Mouse (Mus musculus) inflammation-experienced regulatory T-cells, adult 6 months (primary cell): Measurements from ENCODE around the gene Dlgap5. TPM values are rescaled to one million over a fixed set of nuclear protein-coding genes. Genes with fewer than 3 reads are reported as not detected.
"Not testable (repeated sequence)": the region's sequence is repeated elsewhere in the genome, so short reads cannot be mapped to it uniquely, and the experiment has no call there.

ENCODE experiments used
- ATAC-seq: one replicate; pipeline ENCODE4 v1.8.0; 2017
- polyA plus RNA-seq, 3 experiments: library from polyadenylated mRNA; unstranded; fragments of 100-300 nt; shearing (Covaris generic); gene quantifications; one replicate each; pipeline ENCODE4 v1.2.1; 2017

The Dlgap5 gene
- 10 to 100 TPM in 2 of 3 experiments, 1 to 10 TPM in 1; 9.9 to 33.6 (median 14.7) TPM for polyA plus RNA-seq

DNA sequence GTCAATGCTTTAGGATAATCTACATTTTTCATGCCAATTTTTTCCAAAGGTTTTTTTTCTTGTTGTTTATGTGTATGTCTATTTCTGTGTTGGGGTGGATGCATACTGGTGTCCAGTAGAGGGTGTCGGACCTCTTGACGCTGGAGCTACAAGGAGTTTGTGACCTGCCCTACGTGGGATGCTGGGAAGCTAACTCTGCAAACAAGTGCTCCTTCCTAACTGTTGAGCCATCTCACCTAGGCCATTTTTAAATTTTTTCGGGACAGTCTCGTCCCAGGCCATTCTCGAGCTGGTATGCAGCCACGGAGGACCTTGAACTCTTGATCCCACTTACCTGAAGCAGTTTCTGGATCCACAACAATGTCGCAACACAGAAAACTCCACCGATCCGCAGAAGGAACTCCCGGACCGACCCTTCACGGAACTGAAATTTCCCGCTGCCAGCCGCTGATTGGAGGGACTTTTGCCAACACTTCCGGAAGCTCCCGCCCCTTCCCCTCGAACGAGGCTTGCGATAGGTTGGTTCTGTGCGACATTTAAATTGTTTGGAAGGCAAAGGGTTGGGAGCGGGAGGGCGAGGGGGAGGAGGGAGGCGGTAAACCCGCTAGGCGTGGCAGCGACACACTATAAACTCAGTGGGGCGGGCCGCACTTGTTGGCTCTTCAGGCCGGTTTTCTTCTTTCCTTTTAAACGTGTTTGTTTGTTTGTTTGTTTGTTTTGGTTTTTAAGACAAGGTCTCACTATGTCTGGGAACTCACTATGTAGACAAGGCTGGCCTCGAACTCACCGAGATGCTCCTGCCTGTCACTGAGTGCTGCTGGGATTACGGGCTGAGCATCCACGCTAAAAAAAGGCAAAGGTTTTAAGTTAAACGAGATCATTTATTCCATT lies at the start of gene Dlgap5:
Gene Dlgap5 (minus strand): TSS at position 633 of the 891 bp plus-strand sequence.
- peak; percentile 99 for ATAC-seq

DNA sequence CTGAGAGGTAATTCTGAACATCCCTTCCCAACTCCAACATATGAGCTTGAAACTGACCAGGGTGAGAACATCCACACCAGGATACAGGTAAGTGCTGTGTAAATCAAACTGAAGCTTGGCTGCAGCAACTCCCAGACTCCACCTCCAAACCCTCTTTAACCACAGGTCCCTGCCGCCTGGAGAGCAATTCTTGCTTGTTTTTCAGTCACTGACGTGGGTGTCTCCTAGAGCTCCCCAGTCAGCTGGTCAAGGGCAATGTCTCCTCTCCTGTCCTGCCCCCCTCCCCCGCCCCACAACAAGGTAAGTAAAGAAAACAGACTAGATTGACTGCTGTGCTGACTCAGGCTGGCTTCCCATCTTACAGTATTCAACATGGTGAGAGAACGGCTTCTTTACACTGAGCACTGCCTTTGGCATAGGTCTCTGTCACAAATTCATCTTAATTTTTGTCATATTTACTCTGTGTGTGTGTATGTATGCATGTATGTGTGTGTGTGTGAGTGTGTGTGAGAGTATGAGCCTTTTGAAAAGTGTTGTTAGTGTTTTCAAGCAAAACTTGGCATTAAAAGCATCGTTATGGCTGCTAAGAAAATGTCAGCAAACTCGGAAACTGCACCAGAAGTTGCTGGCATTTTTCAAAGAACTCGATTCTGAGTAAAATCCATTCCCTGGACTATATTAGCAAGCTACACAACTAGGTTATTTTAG lies 47.4 kb upstream of the Dlgap5 start:
- ATAC-seq: no peak

DNA sequence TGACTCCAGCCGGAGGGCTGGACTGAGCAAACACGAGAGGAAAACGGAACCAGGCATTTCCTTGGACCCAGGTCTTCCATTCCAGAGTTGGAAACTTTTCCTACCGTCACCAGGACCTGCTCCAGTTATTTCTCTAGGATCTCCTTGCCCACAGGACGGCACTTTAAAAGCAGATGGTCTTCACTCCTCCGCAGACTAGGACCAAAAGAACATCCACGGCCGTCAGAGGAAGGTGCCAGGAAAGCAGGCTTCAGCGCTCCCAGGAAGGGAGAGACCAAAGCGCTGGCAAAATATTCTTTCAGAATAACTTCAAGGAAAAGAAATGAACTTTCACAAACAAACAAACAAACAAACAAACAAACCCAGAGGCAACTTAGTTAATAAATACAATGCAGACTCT lies 46.2 kb upstream of the Dlgap5 start:
- no peak for ATAC-seq

DNA sequence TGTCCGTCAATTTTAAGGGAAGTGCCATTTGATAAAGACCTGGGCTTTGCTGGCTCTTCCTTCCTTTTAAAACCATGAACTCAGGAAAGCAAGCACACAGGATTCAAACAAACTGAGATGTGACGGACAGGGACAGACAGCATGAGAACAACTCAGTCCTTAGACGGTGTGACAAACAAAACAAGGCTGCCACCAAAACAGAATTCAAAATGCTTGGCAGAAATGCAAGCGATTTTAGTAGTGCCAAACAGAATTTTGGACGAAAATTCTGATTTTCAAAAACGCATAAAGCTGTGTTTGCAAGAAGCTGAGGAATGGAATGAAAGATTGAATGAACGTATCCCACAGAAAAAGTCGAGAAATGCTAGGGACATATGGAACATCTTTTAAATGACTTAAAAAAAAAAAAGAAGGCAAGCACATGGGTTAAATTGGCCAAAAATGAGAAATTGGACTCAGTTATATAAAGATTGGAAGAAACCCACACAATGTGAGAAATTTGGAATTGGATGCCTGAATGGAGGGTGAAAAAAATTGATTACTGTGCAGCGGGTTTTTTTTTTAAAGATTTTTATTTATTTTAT lies 44.8 kb upstream of the Dlgap5 start:
- ATAC-seq: no peak

DNA sequence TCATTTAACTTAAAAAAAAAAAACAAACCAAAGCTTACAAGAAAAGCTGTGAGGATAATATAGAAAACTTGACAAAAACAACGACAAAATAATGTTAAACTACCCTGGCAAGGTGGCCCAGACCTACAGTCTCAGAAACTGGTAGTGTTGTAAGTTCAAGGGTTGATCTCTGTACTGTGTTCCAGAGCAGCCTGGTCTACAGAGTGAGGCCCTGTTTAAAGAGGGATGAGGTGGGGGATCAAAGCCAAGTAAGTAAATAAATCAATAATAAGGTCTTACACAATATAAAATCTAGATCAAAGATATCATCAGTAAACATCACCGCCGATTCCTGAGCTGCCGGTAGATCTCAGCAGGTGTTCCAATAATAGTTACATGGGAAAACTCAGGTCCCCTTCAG lies 44.2 kb upstream of the Dlgap5 start:
- no peak for ATAC-seq

DNA sequence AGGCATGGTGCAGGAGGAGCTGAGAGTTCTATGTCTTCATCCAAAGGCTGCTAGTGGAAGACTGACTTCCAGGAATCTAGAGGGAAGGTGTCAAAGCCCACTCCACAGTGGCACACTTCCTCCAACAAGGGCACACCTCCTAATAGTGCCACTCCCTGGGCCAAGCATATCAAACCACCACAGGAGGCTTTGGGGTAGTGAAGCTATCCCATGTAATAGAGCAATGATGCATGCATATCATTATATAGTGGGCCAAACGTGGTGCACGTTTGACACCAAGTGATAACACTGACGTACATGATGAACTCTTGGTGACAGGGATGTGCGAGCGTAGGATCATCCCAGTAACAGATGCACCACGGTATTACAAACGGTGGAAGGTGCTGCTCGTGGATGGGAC lies 43.8 kb upstream of the Dlgap5 start:
- ATAC-seq: no peak

DNA sequence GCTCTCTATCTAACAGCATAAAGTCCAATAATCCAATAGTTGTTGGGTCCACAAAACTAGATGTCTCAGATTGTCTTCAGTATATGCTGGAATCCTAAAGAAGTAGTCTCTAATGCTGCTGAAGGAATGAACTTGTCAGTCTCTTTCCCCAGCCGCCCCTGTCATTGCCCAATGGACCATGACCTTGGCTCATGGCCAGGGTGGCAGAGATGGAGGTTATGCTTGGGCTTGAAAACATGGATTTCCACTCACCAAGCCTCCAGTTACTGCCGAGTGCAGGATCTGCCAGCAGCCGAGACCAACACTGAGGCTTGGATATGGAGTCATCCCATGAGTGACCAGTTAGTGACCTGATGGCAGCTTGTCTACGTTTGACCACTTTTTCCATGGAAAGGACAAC lies 41.3 kb upstream of the Dlgap5 start:
- no peak for ATAC-seq

DNA sequence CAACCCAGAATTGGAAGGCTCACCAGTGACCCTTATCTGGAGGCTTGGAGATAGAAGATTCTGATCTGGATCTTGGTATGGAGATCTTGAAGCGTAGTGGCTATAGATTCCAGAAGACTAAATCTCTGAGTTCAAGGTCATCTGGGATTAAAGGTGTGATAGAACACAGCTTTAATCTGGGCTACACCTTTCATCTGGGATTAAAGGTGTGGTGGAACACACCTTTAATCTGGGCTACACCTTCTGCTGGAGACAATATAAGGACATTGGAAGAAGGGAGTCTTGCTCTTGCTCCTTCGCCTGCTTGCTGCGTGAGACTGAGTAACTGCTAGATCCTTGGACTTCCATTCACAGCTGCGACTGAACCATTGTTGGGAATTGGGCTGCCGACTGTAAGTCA lies 31.9 kb upstream of the Dlgap5 start, which contains the start of gene Fbxo34:
Gene Fbxo34 (plus strand): TSS at position 301 of the 400 bp plus-strand sequence.
- not testable (repeated sequence) for ATAC-seq

DNA sequence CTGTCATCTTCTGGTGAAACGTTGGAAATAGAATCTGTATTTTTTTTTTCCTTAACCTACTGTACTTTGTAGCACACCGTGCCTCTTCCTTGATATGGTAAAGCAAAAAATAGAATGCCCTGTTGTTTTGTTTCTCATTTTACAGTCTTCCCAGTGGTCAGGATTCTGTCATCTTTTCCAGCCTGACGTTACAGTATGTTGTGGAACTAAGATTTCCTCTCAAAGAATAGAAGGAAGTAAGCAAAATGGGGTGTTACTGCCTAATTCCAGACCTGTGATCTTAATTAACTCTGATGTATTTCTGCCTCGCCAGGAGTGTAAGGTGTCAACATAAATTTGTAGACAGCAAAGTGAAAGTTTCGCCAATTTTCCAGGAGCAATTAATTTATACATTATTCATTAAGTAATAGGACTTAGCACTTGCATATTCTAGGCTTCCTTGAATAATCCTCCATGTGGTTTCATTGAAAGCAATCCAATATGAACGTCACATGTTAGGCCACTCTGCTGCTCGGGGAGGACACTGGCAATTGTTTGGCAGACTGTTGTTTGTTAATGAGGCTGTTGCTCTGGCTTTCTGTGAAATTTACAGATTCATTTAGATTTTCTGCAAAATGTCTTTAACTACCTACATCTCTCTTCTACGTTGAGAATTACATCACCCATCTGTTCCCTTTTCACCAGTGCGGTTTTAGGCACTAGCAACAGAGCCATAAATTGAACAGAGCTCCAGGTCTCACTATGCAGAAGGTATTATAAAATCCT lies 27.3 kb upstream of the Dlgap5 start:
- ATAC-seq: no peak

DNA sequence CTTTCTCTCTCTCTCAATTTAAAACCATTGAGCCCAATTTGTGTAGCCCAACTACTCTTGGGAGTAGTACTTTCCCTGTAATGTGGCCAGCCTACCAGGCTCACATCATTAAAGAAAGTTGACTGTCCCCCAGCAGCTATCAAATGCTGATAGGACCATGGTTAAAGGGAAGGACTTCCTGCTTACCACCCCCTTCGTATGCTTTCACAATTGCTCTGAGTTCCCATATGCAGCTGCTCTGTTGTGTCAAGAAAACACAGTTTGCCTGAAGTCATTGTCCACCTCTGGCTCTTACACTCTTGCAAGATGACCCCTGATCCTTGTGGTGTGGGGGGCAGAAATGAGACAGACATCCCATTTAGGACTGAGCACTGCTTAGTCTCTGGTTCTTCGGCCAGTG lies 26.7 kb upstream of the Dlgap5 start:
- ATAC-seq: no peak

DNA sequence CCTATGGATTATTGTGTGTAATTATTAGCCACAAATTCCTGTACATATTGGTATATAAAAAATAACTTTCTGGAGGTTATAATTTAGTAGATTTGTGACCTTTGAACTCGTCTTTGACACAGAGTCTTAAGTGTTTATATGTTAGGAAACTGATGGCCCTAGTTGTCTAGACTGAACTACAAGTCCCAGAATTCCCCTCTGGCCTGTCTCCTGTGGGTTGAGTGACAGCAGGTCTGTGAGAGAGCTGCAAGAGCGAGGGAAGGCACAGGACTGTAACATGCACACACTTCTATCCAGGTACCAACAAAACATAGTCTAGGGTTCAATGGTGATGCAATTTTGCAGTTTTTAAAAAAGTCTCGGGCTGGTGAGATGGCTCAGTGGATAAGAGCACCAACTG lies 20.7 kb upstream of the Dlgap5 start:
- ATAC-seq: no peak

DNA sequence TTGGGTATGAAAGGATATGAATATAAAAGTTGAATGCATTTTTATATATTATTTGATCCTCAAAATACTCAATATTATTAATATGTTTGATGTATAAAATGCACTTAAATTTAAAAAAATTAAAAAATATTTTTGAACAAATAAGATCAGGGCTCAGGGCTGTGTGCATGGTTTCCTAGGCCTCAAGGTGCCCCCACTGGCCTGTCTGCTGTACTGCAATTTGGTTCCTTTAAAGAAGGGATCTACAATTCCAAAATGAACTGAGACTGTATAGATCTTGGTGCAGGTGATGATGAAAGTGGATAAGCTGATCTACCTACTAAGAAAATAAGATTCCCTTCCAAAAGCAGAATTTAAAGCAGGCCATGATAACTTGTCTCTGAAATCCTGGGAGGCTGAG lies 14.8 kb upstream of the Dlgap5 start:
- peak; percentile 50 for ATAC-seq

DNA sequence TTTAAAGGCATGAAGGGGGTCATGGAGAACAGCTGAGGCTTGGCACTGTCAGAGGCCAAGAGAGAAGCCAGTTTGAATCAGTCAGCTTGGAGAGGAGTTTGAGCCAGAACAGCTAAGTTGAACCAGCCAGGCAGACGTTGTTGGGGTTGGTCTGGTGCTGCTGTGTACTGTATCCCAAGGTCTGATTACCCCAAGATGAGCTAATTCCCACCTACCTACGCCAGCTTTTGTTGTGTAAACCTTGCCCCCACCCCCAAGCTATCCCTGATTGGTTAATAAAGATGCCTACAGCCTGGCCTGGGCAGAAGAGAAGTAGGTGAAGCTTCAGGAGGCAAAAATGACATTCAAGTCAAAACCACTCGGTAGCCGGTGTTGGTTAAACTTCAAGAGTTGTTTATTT lies 4.3 kb upstream of the Dlgap5 start:
- ATAC-seq: no peak

DNA sequence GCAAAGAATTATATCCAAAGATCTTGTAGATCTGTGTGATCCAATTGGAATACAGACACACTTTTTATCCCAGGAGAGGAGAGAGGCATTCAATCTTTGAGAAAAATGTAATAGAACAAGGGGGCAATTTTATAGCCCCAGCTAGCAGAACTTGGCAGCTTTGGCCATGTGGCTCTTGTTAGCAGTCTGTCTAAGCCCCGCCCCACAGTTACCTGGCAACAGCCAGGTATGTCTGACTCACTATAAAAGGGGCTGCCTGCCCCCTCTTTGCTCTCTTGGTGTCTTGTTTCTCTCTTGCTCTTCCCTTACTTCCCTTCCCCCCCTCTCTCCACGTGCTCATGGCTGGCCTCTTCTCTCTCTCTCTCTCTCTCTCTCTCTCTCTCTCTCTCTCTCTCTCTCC lies 3.4 kb upstream of the Dlgap5 start:
- ATAC-seq: no peak

DNA sequence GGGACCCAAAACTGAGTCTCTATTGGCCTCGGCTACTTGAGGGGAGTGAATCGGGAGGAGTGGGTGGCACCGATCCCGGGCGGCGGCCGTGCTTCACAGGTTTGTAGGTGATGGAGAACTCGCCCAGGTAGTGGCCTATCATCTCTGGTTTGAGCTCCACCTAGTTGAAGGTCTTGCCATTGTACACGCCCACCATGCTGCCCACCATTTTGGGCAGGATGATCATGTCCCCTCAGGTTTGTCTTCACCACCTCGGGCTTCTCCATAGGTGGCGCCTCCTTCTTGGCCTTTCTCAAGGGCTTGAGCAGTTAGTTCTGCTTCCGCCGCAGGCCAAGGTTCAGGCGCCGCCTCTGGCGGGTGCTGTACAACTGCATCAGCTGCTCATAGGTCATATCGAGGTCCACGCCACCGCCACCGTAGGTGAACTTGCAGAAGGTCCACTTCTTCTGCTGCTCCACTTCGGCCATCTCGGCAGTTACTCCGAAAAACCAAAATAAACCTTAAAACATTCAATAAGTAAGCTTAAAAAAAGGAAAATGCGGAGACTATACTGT lies 1.6 kb upstream of the Dlgap5 start:
- no peak for ATAC-seq

DNA sequence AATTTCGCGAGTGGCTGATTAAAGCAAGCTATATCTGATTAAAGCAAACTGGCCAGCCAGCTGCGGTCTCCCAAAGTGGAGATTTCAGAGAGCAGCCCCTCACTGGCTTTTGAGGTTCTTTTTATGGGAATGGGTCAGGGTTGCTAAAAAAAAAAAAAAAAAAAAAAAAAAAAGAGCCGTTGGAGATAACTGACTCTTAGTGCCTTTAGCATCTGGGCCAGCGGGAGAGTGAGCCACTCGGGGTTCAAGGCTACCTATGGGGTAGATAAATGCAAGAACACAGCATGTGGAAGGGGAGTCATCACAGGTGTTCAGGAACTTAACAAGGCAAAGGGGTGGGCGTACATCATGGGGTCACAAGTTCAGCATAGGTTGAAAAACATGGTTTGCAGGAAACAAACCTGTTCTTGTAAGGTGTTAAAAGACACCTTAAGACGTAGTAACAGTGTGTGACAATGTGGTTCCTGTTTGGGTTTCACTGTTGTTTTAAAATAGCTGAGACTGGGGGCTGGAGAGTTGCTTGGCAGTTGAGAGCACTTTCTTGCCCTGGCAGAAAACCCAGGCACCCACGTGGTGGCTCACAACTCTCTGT lies 923 bp upstream of the Dlgap5 start:
- no peak for ATAC-seq

DNA sequence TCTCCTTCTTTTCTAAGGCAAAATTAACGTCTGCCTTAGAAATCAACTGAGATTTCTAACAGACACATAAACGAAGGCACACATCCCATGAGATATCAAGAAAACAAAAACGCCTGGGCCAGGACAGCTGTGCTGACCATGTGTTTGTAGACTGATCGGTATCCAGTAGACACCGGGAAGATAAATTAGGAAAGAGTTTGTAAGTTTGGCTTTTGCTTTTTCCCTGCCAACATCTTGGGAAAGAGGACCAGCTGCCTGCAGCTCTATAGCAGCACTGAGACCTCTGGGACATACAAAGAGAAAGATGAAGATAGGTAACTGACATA lies 422 bp upstream of the Dlgap5 start:
- ATAC-seq: no peak

DNA sequence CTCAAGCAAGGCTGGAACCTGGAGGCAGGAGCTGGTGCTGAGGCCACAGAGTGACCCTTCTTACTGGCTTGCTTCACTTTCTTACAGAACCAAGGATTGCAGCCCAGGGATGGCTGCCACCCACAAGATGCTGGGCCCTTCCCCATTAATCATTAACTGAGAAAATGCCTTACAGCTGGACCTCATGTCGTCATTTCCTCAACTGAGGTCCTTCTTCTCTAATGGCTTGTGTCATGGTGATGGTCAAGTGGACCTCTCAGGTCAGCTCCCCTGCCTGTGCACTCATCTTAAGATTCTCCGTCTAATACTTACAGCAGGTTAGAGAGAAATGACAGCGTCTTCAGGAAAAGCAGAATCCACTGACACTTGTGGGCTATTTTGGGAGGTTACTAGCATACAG lies 861 bp downstream of the Dlgap5 start:
- ATAC-seq: no peak

DNA sequence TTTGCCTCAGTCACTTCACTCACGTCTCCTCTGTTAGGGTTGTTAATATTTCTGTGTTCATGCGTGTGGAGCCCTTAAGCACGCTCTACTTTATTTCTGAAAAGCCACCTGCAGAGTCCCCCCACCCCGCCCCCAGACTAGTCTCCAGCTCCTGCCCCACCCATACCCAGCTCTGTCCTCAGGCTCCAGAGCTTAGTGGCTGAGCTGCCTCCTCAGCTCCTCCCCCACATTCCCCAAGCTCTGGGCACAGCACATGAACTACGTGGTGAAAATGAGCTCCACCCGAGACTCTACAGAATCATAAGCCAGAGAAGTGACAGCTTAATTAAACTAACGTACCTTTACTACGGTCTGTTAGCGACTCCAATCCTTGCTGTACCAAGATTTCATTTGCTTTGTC lies 12.2 kb downstream of the Dlgap5 start:
- no peak for ATAC-seq

DNA sequence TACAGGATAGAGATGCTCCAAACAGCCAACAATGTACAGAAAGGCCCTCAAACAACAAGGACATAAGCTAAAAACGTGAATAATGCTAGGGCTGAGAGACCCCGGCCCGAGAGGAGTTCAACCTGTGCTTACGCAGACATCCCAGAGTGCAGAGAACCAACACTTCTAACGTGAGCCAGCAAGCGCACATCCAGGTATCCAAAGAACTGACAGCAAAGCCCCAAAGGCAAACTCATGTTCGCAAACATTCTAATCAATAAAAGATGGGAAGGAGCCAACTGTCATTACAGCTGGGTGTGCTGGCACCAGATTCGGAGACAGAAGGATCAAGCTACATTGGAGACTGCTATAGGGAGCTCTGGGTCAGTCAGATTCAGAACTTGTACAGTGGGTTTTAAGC lies 15.5 kb downstream of the Dlgap5 start:
- ATAC-seq: no peak

DNA sequence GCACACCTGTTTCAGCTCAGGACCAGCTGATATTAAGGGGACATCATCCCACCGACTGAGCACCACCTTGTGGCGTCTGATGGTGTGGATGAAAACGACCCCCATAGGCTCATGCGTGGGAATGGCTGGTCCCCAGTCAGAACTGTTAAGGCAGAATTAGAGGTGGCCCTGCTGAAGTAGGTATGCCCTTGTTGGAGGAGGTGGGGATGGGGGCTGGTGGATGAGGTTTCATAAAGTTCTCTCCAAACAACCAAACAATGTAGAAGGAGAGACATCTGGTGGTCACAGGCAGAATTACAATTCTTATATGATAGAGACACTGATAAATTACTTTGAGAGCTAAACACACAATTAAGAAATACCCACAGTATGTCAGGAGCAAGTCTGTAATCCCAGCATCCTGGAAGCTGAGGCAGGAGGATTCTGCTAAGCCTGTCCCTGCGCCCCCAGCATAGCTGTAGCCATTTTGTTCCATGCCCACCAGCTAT lies 22.0 kb downstream of the Dlgap5 start:
- ATAC-seq: peak; percentile 41

DNA sequence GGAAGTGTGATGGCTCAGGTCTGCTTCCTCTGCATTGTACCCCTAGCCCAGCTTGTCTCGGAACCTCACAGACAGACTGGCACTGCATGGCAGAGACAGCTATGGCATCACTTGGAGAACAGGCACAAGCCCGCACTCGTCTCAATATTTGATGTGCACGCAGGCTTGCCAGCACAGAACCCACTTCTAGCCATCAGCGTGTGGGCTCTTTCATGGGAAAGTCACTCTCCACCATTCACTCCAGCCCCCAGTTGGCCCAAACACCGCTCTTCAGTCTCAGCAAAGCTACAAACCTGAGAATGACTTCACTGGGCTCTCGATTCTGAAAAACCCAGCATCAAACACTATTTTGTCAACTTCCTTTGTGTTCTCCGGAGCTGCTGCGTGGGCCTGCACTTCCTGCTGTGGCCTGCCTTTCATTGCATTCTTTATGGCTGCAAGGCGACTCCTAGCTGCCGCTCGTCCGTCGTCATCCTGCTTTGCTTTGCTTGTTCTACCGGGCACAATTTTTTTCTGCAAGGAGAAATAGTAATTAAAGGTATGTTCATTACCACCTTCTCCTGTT lies 22.7 kb downstream of the Dlgap5 start:
- peak; percentile 86 for ATAC-seq
